Mouse (Mus musculus) myocyte (in vitro differentiated cells): ENCODE results near the gene Tent4b.

Experiments used
- MAX ChIP-seq: IDR thresholded peaks from one replicate; pipeline ENCODE4 v1.6.1; 2011; ENCODE audit warnings: low read depth, mild to moderate bottlenecking, control low read depth
- MYOD1 ChIP-seq, 3 experiments: IDR thresholded peaks; one replicate each; pipeline ENCODE4 v1.6.1; 2011; ENCODE audit warnings: control low read depth in 2 of 3, low read depth in 2 of 3, mild to moderate bottlenecking in 2 of 3, moderate library complexity in 1 of 3; ENCODE audit not compliant: insufficient read length in 2 of 3, control insufficient read depth in 1 of 3
- MYOG ChIP-seq, 3 experiments: IDR thresholded peaks; one replicate each; pipeline ENCODE4 v1.6.1; 2011; ENCODE audit warnings: control low read depth in 2 of 3, low read depth in 2 of 3, mild to moderate bottlenecking in 2 of 3; ENCODE audit not compliant: insufficient read length in 2 of 3, control insufficient read depth in 1 of 3, insufficient read depth in 1 of 3
- POLR2A ChIP-seq: IDR thresholded peaks from one replicate; pipeline ENCODE4 v1.6.1; 2011; ENCODE audit warnings: low read depth, mild to moderate bottlenecking, control low read depth, moderate library complexity; ENCODE audit not compliant: insufficient read length
- TCF12 ChIP-seq: IDR thresholded peaks from one replicate; pipeline ENCODE4 v1.6.1; 2011; ENCODE audit warnings: mild to moderate bottlenecking, control low read depth; ENCODE audit not compliant: poor library complexity, insufficient read depth, severe bottlenecking
- TCF3 ChIP-seq: IDR thresholded peaks from one replicate; pipeline ENCODE4 v1.6.1; 2011; ENCODE audit warnings: low read depth, control low read depth; ENCODE audit not compliant: insufficient read length

DNA sequence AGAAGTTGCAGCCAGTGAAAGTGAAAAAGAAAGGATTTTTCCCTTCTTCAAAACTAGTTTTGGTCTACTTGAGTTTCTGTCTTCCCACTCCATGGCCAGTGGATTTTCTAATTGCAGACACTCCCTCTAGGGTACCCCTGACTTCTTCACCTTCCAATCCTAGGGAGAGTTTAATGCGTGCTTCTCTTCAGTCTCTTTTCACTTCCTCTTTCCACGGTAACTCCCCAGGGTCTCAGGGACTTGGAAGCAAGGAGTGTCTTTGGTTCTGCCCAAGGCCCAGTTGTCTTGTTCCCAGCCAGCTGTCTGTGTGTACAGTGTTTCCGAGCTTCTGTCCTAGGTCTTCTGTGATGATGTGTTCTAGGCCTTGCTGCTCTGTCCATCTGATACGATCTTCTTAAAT is 42.9 kb downstream of the Tent4b start:
- TF ChIP-seq POLR2A (no peak), MYOG (IDR thresholded peaks at IDR 0.05; ENCODE audit: control insufficient read depth in 1 of 3, insufficient read depth in 1 of 3, insufficient read length in 2 of 3, low read depth in 2 of 3) (no peak), TCF12 (no peak), MYOD1 (IDR thresholded peaks at IDR 0.05; ENCODE audit: control insufficient read depth in 1 of 3, insufficient read length in 2 of 3, low read depth in 2 of 3) (no peak), MAX (no peak), TCF3 (no peak)
